Mouse (Mus musculus) T-helper 1 cell (primary cell): ENCODE measurements around the gene Ssh1.

Source experiments
- in situ Hi-C: fragments of 300-600 bp; cut with MboI, MseI; formaldehyde crosslinking; loops from one replicate; pipeline ENCODE4 v1.15.1; 2025; ENCODE audit warnings: high pct_unique_total_duplicates

Gene Ssh1

DNA sequence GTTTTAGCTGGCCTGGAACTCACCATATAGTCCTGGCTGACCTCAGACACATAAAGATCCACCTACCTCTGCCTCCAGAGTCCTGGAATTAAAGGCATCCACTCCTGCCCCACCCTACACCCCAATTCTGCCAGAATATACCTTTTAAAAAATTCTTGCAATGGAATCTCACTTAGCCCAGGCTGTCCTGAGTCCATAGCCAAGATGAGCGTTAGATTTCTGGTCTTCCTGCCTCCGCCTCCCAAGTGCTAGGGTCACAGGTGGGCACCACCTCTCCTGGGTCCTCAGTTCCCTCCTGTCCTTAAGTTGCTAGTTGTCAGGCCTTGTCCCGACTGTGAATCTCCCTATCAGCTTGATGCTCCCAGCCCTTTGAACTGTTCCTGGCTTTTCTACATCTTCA, 61.4 kb downstream of the Ssh1 start:
- in situ Hi-C loops = loop anchor here (5.0 kb wide), 1 partner anchor 80 kb away; no protein-coding TSS in a partner anchor

DNA sequence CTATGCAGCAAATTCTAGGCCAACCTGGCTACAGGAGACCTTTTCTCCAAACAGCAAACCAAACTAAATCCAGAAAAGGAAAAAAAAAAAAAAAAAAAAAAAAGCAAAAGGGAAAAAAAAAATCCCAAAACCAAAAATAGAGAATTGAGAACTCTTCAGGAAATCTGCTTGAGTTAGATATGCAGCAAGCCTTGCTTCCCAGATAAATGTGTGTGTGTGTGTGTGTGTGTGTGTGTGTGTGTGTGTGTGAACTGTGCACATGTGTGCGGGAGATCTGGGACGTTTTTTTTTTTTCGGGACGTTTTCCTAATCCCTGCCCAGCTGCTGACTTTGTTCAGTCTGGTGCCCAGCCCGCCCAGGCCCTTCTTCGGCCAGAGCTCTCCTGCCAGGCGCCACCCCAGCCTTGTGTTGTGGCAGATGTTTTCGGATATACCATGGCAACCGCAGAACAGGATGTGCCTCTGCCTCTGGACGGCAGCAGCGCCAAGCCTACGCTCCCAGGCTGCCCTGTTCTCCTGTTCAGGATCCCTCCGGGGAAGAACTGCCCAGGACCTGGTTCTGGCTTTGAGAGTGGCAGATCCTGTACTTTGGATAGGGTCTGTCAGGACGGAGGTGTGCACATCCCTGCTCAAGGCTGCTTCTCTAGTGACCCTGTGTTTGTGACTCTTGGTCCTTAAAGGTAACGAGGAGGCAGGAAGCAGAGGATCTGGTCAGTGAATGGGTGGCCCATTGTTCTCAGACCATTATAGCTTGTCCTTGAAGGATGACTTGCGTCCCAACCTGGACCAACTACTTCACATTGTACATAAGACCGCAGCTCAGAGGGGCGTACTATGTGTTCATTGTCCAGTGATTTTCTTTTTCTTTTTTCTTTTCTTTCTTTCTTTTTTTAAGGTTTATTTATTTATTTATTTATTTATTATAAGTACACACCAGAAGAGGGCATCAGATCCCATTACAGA, 62.8 kb downstream of the Ssh1 start:
- in situ Hi-C loops = loop anchor here (5.0 kb wide), 1 partner anchor 79 kb away; no protein-coding TSS in a partner anchor

DNA sequence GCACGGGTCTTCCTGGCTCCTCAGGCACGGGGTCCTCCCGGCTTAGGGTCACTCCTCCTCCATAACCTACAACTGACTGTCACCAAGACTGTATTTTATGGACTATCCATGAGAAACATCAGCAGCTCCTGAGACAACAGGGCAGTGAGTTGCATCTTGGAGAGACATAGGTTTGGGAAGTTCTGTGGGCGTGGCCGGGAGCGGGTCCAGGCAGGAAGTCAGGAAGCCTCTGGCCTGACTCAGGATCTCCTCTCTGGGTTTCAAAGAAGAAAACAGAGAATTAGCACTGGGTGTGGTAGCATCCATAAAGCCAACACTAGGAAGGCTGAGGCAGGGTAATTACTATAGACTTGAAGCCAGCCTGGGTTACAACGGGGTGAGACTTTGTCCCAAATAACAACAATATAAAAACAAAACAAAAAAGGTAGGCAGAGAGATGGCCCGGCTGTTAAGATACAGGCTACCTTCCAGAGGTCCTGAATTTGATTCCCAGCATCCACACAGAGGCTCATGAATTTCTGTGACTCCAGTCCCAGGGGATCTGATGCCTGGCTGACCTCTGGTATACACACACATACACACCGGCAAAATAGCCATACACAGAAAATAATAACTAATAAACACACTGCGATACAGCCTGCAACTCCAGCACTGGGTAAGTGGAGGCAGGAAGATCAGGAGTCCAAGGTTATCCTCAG, 63.6 kb downstream of the Ssh1 start:
- in situ Hi-C loops = loop anchor here (5.0 kb wide), 1 partner anchor 78 kb away; no protein-coding TSS in a partner anchor

DNA sequence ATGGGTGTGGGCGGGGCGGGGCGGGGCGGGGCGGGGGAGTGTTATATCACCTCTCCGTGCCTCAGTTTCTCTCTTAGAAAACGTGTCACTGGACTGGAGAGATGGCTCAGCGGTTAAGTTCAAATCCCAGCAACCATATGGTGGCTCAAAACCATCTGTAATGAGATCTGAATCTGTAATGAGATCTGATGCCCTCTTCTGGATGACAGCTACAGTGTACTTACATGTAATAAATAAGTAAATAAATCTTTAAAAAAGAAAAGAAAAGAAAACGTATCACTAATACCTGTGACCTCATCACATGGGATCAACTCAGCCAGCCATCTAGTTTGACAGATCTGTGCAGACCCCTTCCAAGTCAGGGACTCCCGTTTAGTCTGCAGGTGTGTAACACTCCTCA, 64.2 kb downstream of the Ssh1 start:
- in situ Hi-C loops = no loop called here

DNA sequence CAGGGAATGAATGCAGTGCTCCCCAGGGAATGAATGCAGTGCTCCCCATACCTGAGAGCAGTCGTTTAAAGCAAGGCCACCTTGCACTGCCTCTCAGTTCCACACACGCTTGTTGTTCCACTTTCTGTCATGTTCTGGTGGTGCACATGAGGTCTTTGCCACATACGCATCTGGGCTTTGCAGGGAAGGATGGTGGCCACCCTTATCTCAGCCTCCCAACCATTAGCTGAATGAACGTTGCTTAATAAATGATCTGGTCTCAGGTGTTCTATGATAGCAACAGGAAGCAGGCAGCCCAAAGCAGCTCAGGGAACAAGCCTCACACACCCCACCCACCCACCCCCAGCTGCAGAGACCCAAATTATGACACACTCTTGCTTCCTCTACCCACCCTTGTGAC, 69.1 kb downstream of the Ssh1 start:
- in situ Hi-C loops = no loop called here

DNA sequence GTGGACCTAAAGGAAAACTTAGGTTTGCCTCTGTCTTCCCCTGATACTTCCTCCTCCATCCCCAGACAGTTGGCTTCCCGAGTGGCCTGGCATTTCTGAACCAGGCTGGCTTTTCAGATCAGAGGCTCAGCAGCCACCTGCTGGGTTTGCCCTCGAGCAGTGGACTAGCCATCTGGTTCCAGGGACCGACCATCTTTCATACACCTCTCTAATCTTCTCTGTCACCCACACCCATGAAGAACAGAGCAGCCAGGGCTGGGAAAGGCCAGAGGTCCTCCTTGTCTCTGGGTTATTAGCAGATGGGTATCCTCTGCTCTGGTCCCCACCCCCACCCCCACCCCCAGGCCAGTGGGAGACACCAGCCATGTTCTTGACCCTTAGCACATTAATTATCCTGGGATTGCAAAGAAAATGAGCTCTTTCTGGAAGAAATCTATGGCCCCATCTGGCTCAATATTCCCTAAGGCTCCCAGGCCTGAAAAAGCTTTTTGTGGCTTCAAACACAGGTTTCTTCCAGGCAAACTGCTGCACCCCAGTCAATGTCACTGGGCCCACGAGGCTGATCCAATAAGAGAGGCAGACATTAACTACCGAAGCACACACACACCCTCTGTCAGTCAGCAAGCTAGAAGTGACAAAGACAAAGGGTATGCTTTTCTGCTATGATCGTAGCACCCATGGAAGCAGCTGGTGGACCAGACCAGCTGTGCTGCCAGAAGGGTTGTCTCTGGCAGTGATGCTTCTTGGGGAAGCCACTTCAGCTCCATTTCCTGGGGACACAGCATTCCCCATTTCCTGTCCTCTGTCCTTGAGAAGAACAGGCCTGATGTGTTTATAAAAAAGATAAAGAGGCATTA, 72.2 kb downstream of the Ssh1 start:
- in situ Hi-C loops = no loop called here

DNA sequence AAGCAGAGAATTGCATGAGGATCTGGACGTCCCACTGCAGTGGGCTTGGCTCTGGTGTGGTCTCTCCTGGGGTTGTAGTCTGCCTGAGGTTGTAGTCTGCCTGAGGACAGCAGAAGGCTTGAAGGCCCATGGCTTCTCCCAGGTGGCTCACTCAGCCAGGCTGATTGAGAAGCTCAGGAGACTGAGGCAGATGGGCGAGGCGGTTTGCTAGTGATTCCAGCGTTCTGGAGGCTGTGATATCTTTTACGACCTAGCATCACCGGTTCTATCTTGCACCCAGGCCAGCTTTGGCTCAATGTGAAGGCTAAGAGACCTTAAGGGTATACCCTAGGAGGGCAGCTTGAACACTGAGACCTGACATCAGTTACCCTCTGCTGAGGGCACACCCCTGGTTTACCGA, 74.6 kb downstream of the Ssh1 start:
- in situ Hi-C loops = no loop called here

DNA sequence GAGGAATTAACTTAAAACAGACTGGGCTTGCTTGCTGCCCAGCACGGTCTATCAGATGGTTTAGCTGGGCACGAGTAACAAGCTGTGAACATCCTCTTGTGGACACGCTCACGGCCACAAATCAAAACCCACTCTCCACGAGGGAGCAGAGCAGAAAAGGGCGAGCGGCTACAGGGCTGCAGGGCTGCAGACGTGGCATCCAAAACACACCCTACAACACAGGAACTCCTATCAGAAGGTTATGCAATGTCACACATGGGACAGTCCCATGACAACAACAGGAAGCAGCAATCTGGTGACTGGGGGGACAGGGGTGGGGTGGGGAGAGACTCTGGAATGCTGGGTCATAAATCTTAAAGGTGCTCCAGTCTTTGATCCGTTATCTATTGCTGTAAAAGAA, 75.0 kb downstream of the Ssh1 start:
- in situ Hi-C loops = no loop called here

DNA sequence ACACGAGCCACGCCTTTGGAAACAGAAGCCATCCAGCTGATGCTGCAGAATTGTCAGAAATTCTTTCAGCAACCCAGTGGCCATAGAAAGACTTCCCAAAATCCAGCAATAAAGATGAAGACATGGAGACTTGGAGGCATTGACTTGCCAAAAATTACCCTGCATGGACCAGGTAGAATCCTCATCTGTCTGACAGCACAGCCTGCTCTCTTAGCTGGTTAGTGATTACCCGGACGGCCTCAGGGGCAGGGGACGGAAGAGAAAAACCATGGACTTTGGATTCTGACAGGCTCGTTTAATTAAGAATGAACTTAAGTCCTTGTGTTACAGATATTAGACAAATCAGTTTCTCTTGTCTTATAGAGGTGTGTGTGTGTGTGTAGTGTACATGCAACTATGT, 83.0 kb downstream of the Ssh1 start:
- in situ Hi-C loops = no loop called here

DNA sequence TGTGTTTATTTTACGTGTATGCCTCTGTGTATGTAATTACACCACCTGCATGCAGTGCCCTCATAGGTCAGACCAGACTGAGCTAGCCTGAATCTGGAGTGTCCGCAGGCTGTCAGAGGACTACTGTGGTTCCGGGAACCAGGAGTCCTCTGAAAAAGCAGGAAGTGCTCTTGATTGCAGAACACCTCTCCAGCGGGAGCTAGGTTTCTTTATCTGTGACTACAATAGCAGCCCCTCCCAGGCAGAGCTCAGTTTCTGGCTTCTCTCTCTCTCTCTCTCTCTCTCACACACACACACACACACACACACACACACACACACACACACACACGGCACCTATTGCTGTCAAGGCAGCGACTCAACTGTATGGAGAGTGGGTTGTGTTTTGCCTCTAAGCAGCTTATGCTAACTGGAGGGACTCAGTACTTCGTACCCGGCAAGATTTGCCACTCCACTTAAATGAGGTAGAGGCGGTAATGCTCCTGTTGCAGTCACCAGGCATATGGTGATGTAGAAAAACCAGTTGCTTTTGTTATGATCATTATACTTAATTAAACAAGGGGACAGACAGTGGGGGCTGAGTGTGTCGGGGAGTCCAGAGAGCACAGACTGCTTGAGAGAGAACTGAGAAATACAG, 83.5 kb downstream of the Ssh1 start:
- in situ Hi-C loops = no loop called here

DNA sequence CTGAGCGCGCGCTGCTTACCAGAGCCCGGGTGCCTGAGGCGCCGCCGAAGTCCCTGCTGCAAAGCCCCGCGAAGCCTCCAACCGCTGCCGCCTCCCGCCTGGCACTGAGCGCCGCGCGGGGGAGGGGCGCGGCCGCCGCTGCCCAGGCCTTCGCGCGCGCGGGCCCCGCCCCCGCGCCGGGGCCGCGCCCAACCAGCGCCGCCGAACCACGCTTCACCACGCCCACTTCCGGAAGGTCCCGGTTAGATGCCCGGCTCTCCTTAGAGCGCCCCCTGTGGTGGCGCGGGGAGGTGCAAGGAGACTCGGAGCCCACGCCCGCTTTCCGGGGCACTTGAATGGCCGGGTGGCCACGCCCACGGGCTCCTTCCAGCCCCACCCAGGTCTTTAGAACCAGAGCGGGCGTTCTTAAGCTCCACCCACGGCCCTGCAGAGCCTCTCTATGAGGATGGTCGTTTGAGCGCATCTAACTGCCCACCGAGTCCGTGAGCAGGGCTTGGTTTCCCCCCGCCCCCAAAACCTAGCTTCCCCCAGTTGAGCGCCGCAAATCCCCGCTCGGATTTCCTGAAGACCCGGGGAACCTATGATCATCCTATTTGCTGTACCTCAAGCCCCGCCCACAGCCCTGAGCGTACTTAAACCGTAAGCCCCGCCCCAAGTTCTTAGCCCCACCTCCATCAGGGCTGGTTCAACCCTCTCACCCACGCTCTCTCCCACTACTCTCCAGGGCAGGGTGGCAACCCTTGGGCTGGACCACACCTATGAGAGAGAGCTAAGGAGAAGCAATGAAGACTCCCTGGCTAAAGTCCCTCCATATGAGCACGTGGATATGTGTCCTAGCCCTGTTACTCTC, 84.9 kb downstream of the Ssh1 start, which contains the start of gene Coro1c:
TSS of gene Coro1c (minus strand) at position 167 of the 850 bp plus-strand sequence.
- in situ Hi-C loops = no loop called here

DNA sequence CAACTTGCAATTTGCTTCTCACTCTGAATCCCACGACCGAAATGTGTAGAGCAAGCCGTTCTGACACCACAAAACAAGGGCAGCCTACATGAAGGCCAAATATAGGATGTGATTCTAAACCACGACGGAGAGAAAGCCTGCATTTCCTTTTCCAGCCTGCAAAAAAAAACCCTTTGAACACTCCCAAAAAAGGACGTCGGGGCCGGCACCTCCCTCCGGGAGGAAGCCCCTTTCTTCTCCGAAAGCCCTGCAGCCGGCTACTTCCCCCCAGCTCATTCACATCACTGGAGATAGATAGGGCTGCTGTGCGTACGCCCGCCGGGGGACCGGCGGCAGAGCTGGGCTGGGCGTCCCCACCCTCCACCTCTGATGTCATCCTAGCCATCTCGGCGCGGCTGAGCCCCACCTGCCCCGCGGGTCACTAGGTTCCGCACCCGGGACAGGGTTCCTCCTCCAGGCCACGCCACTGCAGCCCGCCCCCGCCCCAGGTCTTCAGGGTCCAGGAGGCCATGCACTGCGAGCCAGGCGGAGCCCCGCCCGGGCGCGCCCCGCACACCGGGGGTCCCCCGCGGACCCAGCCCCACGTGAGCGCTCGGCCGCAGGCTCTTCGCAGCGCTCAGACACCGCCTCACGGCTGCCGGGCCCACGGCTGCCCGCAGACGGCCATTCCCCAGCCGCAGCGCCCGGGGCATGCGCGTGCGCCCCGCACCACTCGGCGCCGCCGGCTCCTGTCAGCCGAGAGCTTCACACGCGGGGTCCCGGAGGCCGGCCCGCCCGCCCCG, 85.7 kb downstream of the Ssh1 start:
- in situ Hi-C loops = no loop called here

DNA sequence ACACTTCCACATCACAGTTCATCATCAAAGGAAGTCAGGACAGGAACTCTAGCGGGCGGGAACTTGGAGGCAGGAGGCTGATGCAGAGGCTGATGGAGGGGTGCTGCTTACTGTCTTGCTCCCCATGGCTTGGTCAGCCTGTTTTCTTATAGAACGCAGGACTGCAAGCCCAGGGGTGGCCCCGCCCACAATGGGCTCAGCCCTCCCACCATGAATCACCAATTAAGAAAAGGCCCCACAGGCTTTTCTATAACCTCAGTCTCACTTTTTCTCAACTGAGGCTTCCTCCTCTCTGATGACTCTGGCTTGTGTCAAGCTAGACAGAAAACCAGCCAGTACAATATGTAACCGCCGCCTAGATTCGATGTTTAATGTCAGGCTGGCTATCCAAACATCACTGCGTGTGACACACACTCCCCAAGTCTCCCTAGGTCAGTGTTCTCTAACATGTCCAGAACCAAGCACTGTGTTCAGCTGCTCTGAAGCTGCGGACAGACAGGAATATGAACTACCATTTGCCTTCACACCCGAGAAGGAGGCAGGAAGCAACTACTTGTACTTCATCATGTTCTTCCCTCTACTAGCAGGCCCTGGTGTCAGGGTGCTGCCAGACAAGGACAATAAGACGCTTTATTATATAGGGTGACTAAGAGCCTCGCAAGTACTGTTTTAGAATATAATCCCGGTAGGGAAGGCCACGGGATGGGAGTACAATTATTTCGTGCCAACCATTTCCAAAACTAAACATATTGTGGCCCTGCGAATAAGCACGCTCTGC, 86.5 kb downstream of the Ssh1 start:
- in situ Hi-C loops = no loop called here

DNA sequence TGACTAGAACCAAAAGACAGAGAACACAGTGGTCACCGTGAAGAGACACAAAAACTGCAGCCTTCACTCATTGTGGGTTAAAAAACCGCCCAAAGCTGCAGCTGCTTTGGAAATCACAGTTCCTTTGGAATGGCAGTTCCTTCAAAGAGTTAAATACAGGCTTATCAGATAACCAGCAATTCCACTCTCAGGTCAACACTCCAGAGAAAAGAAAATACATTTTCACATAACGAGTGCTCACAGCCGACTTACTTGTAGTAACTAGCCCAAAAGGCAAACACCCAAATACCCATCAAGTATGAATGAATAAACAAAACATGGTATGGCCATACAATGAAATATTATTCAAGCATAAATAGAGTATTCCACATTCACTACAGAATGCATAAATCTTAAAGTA, 88.7 kb downstream of the Ssh1 start:
- in situ Hi-C loops = no loop called here

DNA sequence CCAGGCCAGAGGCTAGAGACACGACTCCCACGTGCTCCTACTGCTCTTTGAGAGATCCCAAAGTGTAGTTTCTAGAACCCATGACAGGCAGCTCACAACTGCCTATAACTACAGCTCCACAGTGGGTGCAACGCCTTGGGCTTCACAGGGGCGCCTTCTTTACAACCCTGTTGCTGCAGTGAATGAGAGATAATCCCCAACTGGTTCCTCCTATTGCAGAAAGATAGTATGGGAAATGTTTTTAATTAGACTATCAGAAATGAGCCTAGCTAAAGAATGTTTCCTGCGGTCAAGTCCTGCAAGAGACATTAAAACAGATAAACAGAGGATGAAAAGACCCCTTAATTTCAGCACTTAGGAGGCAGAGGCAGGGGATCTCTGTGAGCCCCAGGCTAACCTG, 90.7 kb downstream of the Ssh1 start:
- in situ Hi-C loops = no loop called here

DNA sequence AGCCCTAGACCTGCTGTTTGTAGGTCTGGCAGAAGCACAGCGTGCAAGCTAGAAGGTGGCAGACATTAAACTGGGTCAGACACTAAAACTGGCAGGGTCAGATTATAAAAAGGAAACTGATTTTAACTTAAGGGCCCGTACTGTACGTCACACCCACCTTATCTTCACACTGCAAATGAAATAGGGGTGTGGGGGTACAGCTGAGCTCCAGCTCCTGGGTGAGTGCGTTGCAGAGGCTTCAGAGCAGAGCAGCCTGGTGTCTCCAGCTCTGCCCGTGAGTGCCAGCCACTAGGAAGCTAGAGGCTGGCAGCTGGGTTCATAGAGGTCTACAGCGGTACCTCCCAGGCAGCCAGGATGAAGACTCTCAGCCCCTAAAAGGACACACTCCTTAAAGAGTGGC, 91.7 kb downstream of the Ssh1 start:
- in situ Hi-C loops = no loop called here

DNA sequence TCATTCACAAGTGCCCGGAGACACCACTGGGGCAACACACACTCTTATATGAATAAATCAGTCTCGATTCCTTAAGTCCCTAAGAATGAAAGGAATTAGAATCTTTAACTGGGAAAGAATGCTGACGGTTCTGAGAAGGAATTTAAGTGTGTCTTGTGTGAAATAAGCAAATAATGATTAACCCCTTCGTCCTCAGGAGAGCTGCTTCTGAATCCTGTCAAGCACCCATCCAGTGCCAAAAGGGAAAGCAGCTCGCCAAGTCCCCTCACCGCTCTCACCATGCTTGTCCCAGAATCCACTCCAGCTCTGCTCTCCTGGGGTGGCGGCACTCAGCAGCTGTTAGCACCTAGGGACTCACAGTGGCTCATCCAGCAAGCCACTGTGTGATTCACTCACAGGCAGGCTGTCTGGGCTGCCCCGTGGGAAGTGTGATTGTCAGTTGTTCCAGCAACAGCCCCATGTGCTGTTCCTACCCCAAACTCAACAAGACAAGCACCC, 92.6 kb downstream of the Ssh1 start:
- in situ Hi-C loops = no loop called here

DNA sequence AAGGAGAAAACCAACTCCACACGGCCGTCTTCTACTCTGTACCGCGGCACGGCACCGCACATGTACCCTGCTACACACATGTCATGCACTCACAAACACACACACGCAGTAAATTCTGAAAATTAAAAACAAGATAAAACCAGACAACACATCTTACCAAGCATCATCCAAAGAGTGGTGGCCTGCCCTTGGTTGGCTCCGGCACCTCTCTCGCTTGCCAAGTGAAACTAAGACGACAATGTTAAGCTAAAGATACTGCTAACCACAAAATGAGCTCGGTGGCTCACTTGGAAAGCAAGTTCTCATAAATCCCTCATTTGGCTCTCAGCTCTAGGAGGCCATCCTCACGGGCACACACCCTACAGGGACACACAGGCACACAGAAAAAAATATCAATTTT, 94.2 kb downstream of the Ssh1 start:
- in situ Hi-C loops = no loop called here

DNA sequence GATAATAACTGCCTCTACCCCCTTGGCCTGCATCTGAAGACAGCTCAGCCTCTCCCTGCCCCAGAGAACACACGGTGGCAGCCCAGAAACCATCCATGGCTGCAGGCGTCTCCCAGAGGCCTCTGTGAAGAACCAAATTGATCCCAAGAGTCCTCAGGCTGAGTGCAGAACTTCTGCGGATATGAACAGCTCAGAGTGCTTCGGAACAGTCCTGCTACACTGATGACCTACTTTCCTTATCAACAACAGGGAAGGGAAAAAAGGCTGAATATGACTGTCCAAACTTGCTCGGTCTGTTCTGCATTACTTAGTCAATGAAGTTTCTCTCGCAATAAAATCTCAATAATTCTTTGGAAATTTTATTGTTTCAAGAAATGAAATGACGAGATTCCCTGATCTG, 101.7 kb downstream of the Ssh1 start:
- in situ Hi-C loops = no loop called here
